Mouse (Mus musculus): ENCODE data around the gene Aven.

DNA sequence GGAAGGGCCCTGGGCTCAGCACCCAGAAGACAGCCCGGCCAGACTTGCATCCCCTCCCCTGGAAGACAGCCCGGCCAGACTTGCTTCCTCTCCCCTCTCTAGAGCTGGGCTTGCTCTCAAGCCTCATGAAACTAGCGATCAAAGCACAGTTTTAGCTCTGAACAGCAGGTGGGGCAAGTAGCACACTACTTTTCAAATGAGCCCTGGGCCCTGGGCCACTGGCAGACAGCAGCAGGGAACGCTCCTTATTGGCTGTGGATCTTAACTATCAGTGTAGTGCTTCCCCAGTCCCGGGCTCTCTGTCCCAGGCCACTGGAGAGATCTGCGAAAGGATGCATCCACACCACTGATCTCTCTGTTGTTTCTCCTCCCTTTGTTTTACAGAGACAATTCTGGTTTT is 8.4 kb downstream of the Aven start:
- TF ChIP-seq CHD2 (IDR thresholded peaks at IDR 0.05; ENCODE audit: low read depth, low read length): no peak
- TF ChIP-seq HCFC1 (IDR thresholded peaks at IDR 0.05; ENCODE audit: borderline replicate concordance, insufficient read depth, low read length): 0 out of 2 replicates have a peak, but pooled peaks have one; percentile 24
- no peak for TF ChIP-seq MAFK (IDR thresholded peaks at IDR 0.05; ENCODE audit: insufficient read depth, low read depth, low read length)

Data from ES-E14 (cell line).